Mouse (Mus musculus) midbrain, embryonic 16.5 days (tissue): ENCODE measurements around the gene Dock4. TPM values are rescaled to one million over a fixed set of nuclear protein-coding genes. Genes with fewer than 3 reads are reported as not detected.
A peak's percentile ranks its signal among the peaks of the same experiment; 100 is the strongest.

Experiments used
- ATAC-seq: fragments of 200-750 bp; cut with Nextera tagmentation; 2 replicates; pipeline ENCODE4 v1.8.0; 2017; ENCODE audit warnings: moderate TSS enrichment
- H3K27ac ChIP-seq: fragments of 300-500 bp; sonication (generic); 2 replicates; pipeline ENCODE4 v1.5.1; 2014; ENCODE audit warnings: mild to moderate bottlenecking, low read length, mixed read lengths
- H3K27me3 ChIP-seq: fragments of 300-500 bp; sonication (generic); 2 replicates; pipeline ENCODE4 v1.6.1; 2014; ENCODE audit warnings: low read depth, low read length, mixed read lengths; ENCODE audit not compliant: control insufficient read depth, insufficient read depth
- H3K36me3 ChIP-seq: fragments of 300-500 bp; sonication (generic); 2 replicates; pipeline ENCODE4 v1.6.1; 2014; ENCODE audit warnings: mild to moderate bottlenecking, low read length, moderate library complexity, mixed read lengths; ENCODE audit not compliant: control insufficient read depth, insufficient read depth
- H3K4me1 ChIP-seq: fragments of 300-500 bp; sonication (generic); 2 replicates; pipeline ENCODE4 v1.6.1; 2014; ENCODE audit warnings: mild to moderate bottlenecking, low read length, mixed read lengths; ENCODE audit not compliant: control insufficient read depth, insufficient read depth
- H3K4me2 ChIP-seq: fragments of 300-500 bp; sonication (generic); 2 replicates; pipeline ENCODE4 v1.6.1; 2014; ENCODE audit warnings: mild to moderate bottlenecking, low read length, mixed read lengths
- H3K4me3 ChIP-seq: fragments of 300-500 bp; sonication (generic); 2 replicates; pipeline ENCODE4 v1.5.1; 2014; ENCODE audit warnings: low read depth, mild to moderate bottlenecking, low read length, moderate library complexity, mixed read lengths
- H3K9ac ChIP-seq: fragments of 300-500 bp; sonication (generic); 2 replicates; pipeline ENCODE4 v1.6.1; 2014; ENCODE audit warnings: low read depth, low read length, mixed read lengths
- H3K9me3 ChIP-seq: fragments of 300-500 bp; sonication (generic); replicated peaks from 2 replicates; pipeline ENCODE4 v1.6.1; 2014; ENCODE audit warnings: mild to moderate bottlenecking, low read length, mixed read lengths; ENCODE audit not compliant: control insufficient read depth, poor library complexity, severe bottlenecking
- WGBS: fragments of 180-500 bp; shearing (Covaris S2); extraction: QIAGEN DNeasy Blood & Tissue Kit; methylation state at CpG from one replicate; pipeline ENCODE4 v1.1.7; 2014; 5-methylcytosine and 5-hydroxymethylcytosine counted together
- polyA plus RNA-seq: library from polyadenylated mRNA; unstranded; fragments of >200 nt; fragmentation: Nextera tagmentation; extraction: Ambion mirVana; gene quantifications from 2 replicates; pipeline ENCODE4 v1.2.1, GENCODE M21; 2015

The Dock4 gene
- 34.8 and 38.7 TPM in 2 replicates for polyA plus RNA-seq

DNA sequence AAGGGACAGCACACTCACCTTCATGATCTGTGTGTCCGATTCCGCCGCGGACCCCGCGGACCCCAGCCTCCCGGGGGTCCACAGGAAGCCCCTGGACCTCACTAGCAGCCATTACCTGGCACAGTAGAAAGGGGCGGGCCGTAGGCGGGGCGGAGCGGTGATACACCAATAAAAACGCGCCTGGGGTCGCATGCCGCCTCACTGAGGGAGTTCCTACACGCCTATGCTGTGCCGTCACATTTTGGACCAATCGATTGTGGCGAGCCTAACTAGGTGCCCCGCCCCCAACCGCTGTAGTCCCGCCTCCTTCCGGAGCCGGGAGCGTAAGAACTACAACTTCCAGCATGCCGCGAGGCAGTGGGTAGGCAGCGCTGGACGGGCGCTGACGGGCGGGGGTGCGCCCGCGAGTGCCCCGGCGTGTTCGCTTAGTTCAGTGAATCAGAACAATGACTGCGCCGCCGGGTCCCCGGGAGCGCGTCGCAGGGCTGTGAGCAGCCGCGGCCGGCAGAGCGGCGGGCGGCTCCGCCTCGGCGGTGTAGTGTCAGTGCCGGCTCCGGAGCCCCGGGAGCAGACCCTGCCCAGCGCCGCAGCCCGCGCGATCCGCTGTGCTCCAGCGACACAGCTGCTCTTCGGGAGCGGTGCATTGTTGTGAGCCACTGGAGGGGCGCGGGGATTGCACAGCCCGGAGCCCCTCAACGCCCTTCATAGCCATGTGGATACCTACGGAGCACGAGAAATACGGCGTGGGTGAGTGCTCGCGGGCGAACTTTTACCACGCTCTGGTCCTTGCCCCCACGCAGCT is at the start of gene Dock4, which contains the start of gene Zfp277:
Gene Dock4, plus strand, starts transcription at position 305 of the 802 bp plus-strand sequence.
Gene Zfp277, minus strand, starts transcription at position 255 of the 802 bp plus-strand sequence.
- no peaks in the 10 kb centered on the region for H3K27me3 ChIP-seq
- H3K9ac ChIP-seq, result peak within 1 kb of the TSS; percentile 90
- WGBS, result under 1% methylated on average over 79 of the region's 80 CpGs
- peak; percentile 99 for ATAC-seq
- no peaks in the 10 kb centered on the region for H3K9me3 ChIP-seq
- H3K4me3 ChIP-seq, result peak within 1 kb of the TSS; percentile 85
- H3K27ac ChIP-seq, result peak within 1 kb of the TSS; percentile 93
- peak within 1 kb of the TSS; percentile 76 for H3K4me2 ChIP-seq
- no peaks in the 10 kb centered on the region for H3K36me3 ChIP-seq
- H3K4me1 ChIP-seq, result peaks cover 18% of the 10 kb centered on the region

DNA sequence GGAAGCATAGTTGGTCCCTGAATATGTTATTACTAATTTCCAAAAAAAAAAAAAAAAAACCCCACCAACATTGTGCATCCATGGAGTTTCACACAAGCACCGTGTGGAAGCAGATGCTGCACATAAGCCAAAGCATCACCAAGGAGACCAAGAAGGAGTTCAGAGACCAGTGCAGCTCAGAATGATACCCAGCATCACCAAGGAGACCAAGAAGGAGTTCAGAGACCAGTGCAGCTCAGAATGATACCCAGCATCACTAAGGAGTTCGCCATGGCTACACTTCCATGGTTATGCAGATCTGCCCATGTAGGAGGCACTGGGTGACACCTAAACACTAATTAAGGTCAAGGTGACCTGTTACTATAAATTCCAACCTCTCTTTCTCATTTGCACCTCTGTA is 46.8 kb upstream of the Dock4 start:
- WGBS, result 65% methylated on average over 2 of the region's 2 CpGs
- H3K9me3 ChIP-seq, result no peaks in the 10 kb centered on the region
- H3K4me1 ChIP-seq, result no peaks in the 10 kb centered on the region
- ATAC-seq, result no peak
- H3K4me3 ChIP-seq, result no peak overlapping the region
- no peak overlapping the region for H3K27ac ChIP-seq
- H3K4me2 ChIP-seq, result no peak overlapping the region
- no peaks in the 10 kb centered on the region for H3K27me3 ChIP-seq
- no peak overlapping the region for H3K9ac ChIP-seq
- no peaks in the 10 kb centered on the region for H3K36me3 ChIP-seq

- H3K4me1 ChIP-seq, result no peaks in the 10 kb centered on the region
- H3K36me3 ChIP-seq, result no peaks in the 10 kb centered on the region
- H3K4me2 ChIP-seq, result no peak overlapping the region
- no peaks in the 10 kb centered on the region for H3K27me3 ChIP-seq
- H3K27ac ChIP-seq, result no peak overlapping the region
- no peak overlapping the region for H3K9ac ChIP-seq
- WGBS, result 91% methylated on average over 2 of the region's 2 CpGs
- H3K9me3 ChIP-seq, result no peaks in the 10 kb centered on the region
- no peak overlapping the region for H3K4me3 ChIP-seq
- ATAC-seq, result no peak
Observed at GRCm38 (mm10) chr12:40399386-40399785, 46.4 kb upstream of the Dock4 start.

DNA sequence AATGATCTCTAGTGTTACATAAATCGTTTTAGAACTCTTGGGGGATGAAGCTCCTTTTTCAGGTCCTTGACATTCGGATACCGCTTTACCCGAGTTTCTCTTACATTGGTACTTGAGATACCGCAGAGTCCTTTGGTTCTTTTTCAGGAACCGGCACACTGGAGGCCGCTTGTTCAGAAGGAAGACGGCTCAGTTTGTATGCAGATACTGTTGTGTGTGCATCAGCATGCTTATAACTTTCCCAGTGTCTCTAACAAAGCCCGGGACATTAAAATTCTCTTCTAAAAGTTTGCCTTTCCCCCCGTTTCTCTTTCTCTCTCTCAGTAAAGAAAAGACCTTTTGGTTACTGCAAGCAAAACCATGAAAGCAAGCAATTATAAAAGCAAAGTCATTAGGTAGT is 45.9 kb upstream of the Dock4 start:
- WGBS, result 81% methylated on average over 10 of the region's 10 CpGs
- no peaks in the 10 kb centered on the region for H3K9me3 ChIP-seq
- H3K27ac ChIP-seq, result no peak overlapping the region
- no peak overlapping the region for H3K4me3 ChIP-seq
- no peaks in the 10 kb centered on the region for H3K4me1 ChIP-seq
- no peak overlapping the region for H3K4me2 ChIP-seq
- H3K36me3 ChIP-seq, result no peaks in the 10 kb centered on the region
- no peaks in the 10 kb centered on the region for H3K27me3 ChIP-seq
- ATAC-seq, result no peak
- no peak overlapping the region for H3K9ac ChIP-seq

GRCm38 (mm10) chr12:40414682-40415311 is 31.0 kb upstream of the Dock4 start:
- no peak overlapping the region for H3K4me3 ChIP-seq
- H3K27me3 ChIP-seq, result no peaks in the 10 kb centered on the region
- no peak overlapping the region for H3K9ac ChIP-seq
- WGBS, result 17% methylated on average over 5 of the region's 5 CpGs
- H3K4me2 ChIP-seq, result peak overlapping the region; percentile 36
- peak overlapping the region; percentile 79 for H3K27ac ChIP-seq
- no peaks in the 10 kb centered on the region for H3K9me3 ChIP-seq
- no peaks in the 10 kb centered on the region for H3K36me3 ChIP-seq
- ATAC-seq, result peak; percentile 95
- H3K4me1 ChIP-seq, result peaks cover 15% of the 10 kb centered on the region

DNA sequence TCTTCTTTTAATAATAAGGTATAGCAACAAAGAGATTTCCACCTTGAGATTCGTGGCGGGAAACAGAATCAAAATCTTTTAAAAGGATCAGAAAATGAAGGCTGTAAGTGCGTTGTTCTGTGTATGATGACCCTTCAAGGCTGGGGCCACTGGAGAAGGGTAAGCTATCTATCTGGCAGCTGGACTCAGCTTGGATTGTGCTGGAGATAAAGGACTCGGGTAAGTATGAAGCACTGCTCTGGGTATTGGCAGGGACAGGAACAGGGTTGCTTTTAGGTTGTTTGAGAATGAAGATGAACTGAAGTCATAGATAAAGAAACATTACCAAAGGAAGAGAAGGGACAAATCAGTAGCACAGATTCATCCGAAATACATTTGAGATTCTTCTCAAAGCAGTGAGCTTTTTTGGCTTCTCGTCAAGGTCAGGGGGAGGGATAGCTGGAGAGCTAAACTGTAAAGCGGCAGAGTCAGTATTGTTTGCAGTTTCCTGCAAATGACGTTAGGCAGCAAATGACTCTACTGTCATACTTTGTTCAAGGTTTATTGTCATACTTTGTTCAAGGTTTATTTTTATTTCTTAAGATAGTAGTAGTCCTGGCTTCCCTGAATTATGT is 30.3 kb upstream of the Dock4 start:
- peaks cover 15% of the 10 kb centered on the region for H3K4me1 ChIP-seq
- no peak overlapping the region for H3K9ac ChIP-seq
- peak overlapping the region; percentile 66 for H3K27ac ChIP-seq
- WGBS, result 41% methylated on average over 8 of the region's 8 CpGs
- H3K27me3 ChIP-seq, result no peaks in the 10 kb centered on the region
- no peak overlapping the region for H3K4me3 ChIP-seq
- peak overlapping the region; percentile 36 for H3K4me2 ChIP-seq
- no peaks in the 10 kb centered on the region for H3K9me3 ChIP-seq
- ATAC-seq, result peak; percentile 83
- H3K36me3 ChIP-seq, result no peaks in the 10 kb centered on the region

DNA sequence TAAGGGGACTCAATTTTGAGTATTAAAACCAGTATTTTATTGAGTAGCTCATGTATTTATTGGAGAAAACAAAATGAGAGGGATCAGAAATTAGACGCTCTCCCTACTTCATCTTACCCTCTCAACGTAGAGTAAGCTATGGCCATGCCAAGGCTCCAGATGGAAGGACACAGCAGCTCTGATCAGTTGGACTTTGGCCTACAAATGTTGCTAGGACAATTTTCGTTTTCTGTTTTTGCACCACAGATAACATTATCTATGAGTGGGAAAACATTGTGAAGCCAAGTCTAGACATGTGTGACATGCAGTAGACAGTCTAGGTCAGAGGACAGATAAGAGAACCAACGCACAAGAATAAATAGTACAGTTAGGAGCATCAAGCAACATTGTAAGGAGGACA is 28.5 kb upstream of the Dock4 start:
- ATAC-seq, result no peak
- 94% methylated on average over 4 of the region's 4 CpGs for WGBS
- peaks cover 15% of the 10 kb centered on the region for H3K4me1 ChIP-seq
- H3K9ac ChIP-seq, result no peak overlapping the region
- no peaks in the 10 kb centered on the region for H3K36me3 ChIP-seq
- H3K4me2 ChIP-seq, result no peak overlapping the region
- H3K27ac ChIP-seq, result no peak overlapping the region
- H3K27me3 ChIP-seq, result no peaks in the 10 kb centered on the region
- H3K4me3 ChIP-seq, result no peak overlapping the region
- no peaks in the 10 kb centered on the region for H3K9me3 ChIP-seq

- WGBS, result 73% methylated on average over 1 of the region's 1 CpGs
- no peak for ATAC-seq
- no peak overlapping the region for H3K9ac ChIP-seq
- H3K27ac ChIP-seq, result no peak overlapping the region
- 0 out of 2 replicates have a peak, but pooled peaks cover 4% of the 10 kb centered on the region for H3K9me3 ChIP-seq
- H3K36me3 ChIP-seq, result 0 out of 2 replicates have a peak, but pooled peaks cover 3% of the 10 kb centered on the region
- no peak overlapping the region for H3K4me2 ChIP-seq
- H3K4me1 ChIP-seq, result no peaks in the 10 kb centered on the region
- no peaks in the 10 kb centered on the region for H3K27me3 ChIP-seq
- H3K4me3 ChIP-seq, result no peak overlapping the region
Observed at GRCm38 (mm10) chr12:40424991-40425390, 20.8 kb upstream of the Dock4 start.
